Comparison of ENCODE assay signal across 8 mouse cellular contexts in genomic region chr8:104022691-104023509, GRCm38 (mm10).
A peak's percentile ranks its signal among the peaks of the same experiment; 100 is the strongest.
DNase-seq lines count a peak whose midpoint lies in the region; ATAC-seq and TF ChIP-seq lines count a peak whose summit lies in the region.

No protein-coding gene starts in this region.

- intact Hi-C loops in gastrocnemius, adult 2 months (cut with DNase I): no loop called here

- peak overlapping the region; percentile 80 for H3K27ac ChIP-seq in lung, embryonic 14.5 days (ENCODE audit: low read depth)
- H3K27ac ChIP-seq in gastrocnemius, adult 2 months: peak overlapping the region; percentile 72
- peak overlapping the region; percentile 39; the same call in 1 of the 2 replicates for H3K27ac ChIP-seq in layer of hippocampus, adult 2 months

- no peaks in the 10 kb centered on the region for H3K27me3 ChIP-seq in lung, embryonic 14.5 days (ENCODE audit: insufficient read depth, low read length)

- TF ChIP-seq CTCF in lung, embryonic 14.5 days (IDR thresholded peaks at IDR 0.05; ENCODE audit: low read depth): no peak
- TF ChIP-seq CTCF in gastrocnemius, adult 2 months (IDR thresholded peaks at IDR 0.05): no peak
- TF ChIP-seq CTCF in layer of hippocampus, adult 2 months (conservative IDR thresholded peaks at IDR 0.05): no peak

- no peak overlapping the region for H3K4me2 ChIP-seq in lung, embryonic 14.5 days

- peak; percentile 83 for ATAC-seq in lung, embryonic 14.5 days (ENCODE audit: insufficient read depth)
- no peak for ATAC-seq in megakaryocyte progenitor cell, adult 5-6 weeks (replicated peaks; ENCODE audit: poor library complexity)

- H3K4me1 ChIP-seq in lung, embryonic 14.5 days (ENCODE audit: insufficient read depth): peaks cover 8% of the 10 kb centered on the region; the same call in 1 of the 2 replicates

- no peak overlapping the region for H3K4me3 ChIP-seq in lung, embryonic 14.5 days (ENCODE audit: low read depth, low read length)
- no peak overlapping the region for H3K4me3 ChIP-seq in gastrocnemius, adult 2 months
- no peak overlapping the region for H3K4me3 ChIP-seq in layer of hippocampus, adult 2 months

- DNase-seq in lung, embryonic 14.5 days: peak; percentile 70
- DNase-seq in lung, postnatal 25 days (ENCODE audit: low spot score): no peak
- DNase-seq in gastrocnemius, adult 2 months: peak; percentile 78
- DNase-seq in layer of hippocampus, adult 2 months (ENCODE audit: low spot score in 2 of 2): peak; percentile 26 to 39
- peak; percentile 21 for DNase-seq in right cerebral cortex, postnatal 14 days
- no peak for DNase-seq in thymus, postnatal 10 days (ENCODE audit: low spot score in 2 of 2)
- no peak for DNase-seq in cerebellum, postnatal 4 days (ENCODE audit: low spot score in 2 of 2)

- no peaks in the 10 kb centered on the region for H3K9me3 ChIP-seq in lung, embryonic 14.5 days (ENCODE audit: low read depth, low read length)

- 34% methylated on average over 9 of the region's 9 CpGs for WGBS in lung, embryonic 14.5 days

- H3K9ac ChIP-seq in lung, embryonic 14.5 days: no peak overlapping the region

- no peaks in the 10 kb centered on the region for H3K36me3 ChIP-seq in lung, embryonic 14.5 days (ENCODE audit: insufficient read depth)

Comparison
In these comparisons a context has a peak if more than half of its experiments do, and no peak if none do; other contexts are left out.
1. DNase-seq: peak in lung, embryonic 14.5 days (single experiment), gastrocnemius, adult 2 months (single experiment), layer of hippocampus, adult 2 months (2 of 2) and right cerebral cortex, postnatal 14 days (single experiment); none in lung, postnatal 25 days (single experiment), thymus, postnatal 10 days (0 of 2) and cerebellum, postnatal 4 days (0 of 2).
2. Peak in every context shown above with its lines, with median percentiles within 50 percentile points of each other: H3K27ac ChIP-seq.